Mouse (Mus musculus) urinary bladder, adult 2 months (tissue): Measurements from ENCODE around the gene Abca6. TPM values are rescaled to one million over a fixed set of nuclear protein-coding genes. Genes with fewer than 3 reads are reported as not detected.

Experiments used
- DNase-seq: peaks from one replicate; pipeline ENCODE4 v3.0.0; 2022; ENCODE audit warnings: low spot score
- polyA plus RNA-seq: library from polyadenylated mRNA; depleted of rRNA; stranded (reverse); fragments of >200 nt; gene quantifications from 2 replicates; pipeline ENCODE4 v1.2.3, GENCODE M21; 2012; rRNA removed

Gene Abca6
- polyA plus RNA-seq: 3.4 and 4.0 TPM in 2 replicates

GRCm38 (mm10) chr11:110251534-110251933 is at the start of gene Abca6:
Gene Abca6 (minus strand): TSS chr11:110251776.
- DNase-seq: no peak

- no peak for DNase-seq
Observed at GRCm38 (mm10) chr11:110297917-110298533, 46.4 kb upstream of the Abca6 start.

GRCm38 (mm10) chr11:110290586-110290985 is 39.0 kb upstream of the Abca6 start:
- DNase-seq: no peak

GRCm38 (mm10) chr11:110288423-110288822 is 36.8 kb upstream of the Abca6 start:
- no peak for DNase-seq

GRCm38 (mm10) chr11:110287694-110288093 is 36.1 kb upstream of the Abca6 start:
- no peak for DNase-seq

GRCm38 (mm10) chr11:110286331-110286730 is 34.8 kb upstream of the Abca6 start:
- no peak for DNase-seq

GRCm38 (mm10) chr11:110284849-110285248 is 33.3 kb upstream of the Abca6 start:
- DNase-seq: no peak

GRCm38 (mm10) chr11:110284185-110284787 is 32.7 kb upstream of the Abca6 start:
- DNase-seq: no peak

- no peak for DNase-seq
Observed at GRCm38 (mm10) chr11:110274794-110275193, 23.2 kb upstream of the Abca6 start.

- DNase-seq: no peak
Observed at GRCm38 (mm10) chr11:110271745-110272144, 20.2 kb upstream of the Abca6 start.

- DNase-seq: peak; percentile 83
Observed at GRCm38 (mm10) chr11:110268244-110268844, 16.8 kb upstream of the Abca6 start.

GRCm38 (mm10) chr11:110267232-110267631 is 15.7 kb upstream of the Abca6 start:
- no peak for DNase-seq

GRCm38 (mm10) chr11:110266757-110267156 is 15.2 kb upstream of the Abca6 start:
- DNase-seq: no peak

GRCm38 (mm10) chr11:110261867-110262266 is 10.3 kb upstream of the Abca6 start:
- no peak for DNase-seq

GRCm38 (mm10) chr11:110257911-110258310 is 6.3 kb upstream of the Abca6 start:
- DNase-seq: no peak

GRCm38 (mm10) chr11:110257061-110257460 is 5.5 kb upstream of the Abca6 start:
- DNase-seq: no peak

GRCm38 (mm10) chr11:110252256-110252655 is 680 bp upstream of the Abca6 start:
- no peak for DNase-seq

GRCm38 (mm10) chr11:110244730-110245129 is 6.8 kb downstream of the Abca6 start:
- DNase-seq: no peak

- no peak for DNase-seq
Observed at GRCm38 (mm10) chr11:110237466-110237865, 14.1 kb downstream of the Abca6 start.

- DNase-seq: no peak
Observed at GRCm38 (mm10) chr11:110232975-110233374, 18.6 kb downstream of the Abca6 start.

GRCm38 (mm10) chr11:110217118-110217517 is 34.5 kb downstream of the Abca6 start:
- no peak for DNase-seq

- no peak for DNase-seq
Observed at GRCm38 (mm10) chr11:110203930-110204329, 47.6 kb downstream of the Abca6 start.

GRCm38 (mm10) chr11:110198882-110199281 is 52.7 kb downstream of the Abca6 start:
- DNase-seq: no peak
